Mouse (Mus musculus) hindbrain, embryonic 13.5 days (tissue): Measurements from ENCODE around the gene Nodal. TPM values are rescaled to one million over a fixed set of nuclear protein-coding genes. Genes with fewer than 3 reads are reported as not detected.
A peak's percentile ranks its signal among the peaks of the same experiment; 100 is the strongest.

ENCODE experiments used
- ATAC-seq: fragments of 200-750 bp; cut with Nextera tagmentation; 2 replicates; pipeline ENCODE4 v1.8.0; 2017; ENCODE audit warnings: moderate TSS enrichment; ENCODE audit not compliant: low FRiP score
- H3K27ac ChIP-seq: fragments of 300-500 bp; sonication (generic); 2 replicates; pipeline ENCODE4 v1.5.1; 2015; ENCODE audit warnings: inconsistent platforms, mild to moderate bottlenecking, moderate library complexity
- H3K27me3 ChIP-seq: fragments of 300-500 bp; sonication (generic); 2 replicates; pipeline ENCODE4 v1.6.1; 2015; ENCODE audit warnings: mild to moderate bottlenecking, inconsistent platforms
- H3K36me3 ChIP-seq: fragments of 300-500 bp; sonication (generic); 2 replicates; pipeline ENCODE4 v1.6.1; 2015; ENCODE audit warnings: mild to moderate bottlenecking, inconsistent platforms
- H3K4me1 ChIP-seq: fragments of 300-500 bp; sonication (generic); replicated peaks from 2 replicates; pipeline ENCODE4 v1.6.1; 2015; ENCODE audit warnings: inconsistent platforms
- H3K4me2 ChIP-seq: fragments of 300-500 bp; sonication (generic); 2 replicates; pipeline ENCODE4 v1.6.1; 2015; ENCODE audit warnings: inconsistent platforms, mild to moderate bottlenecking, moderate library complexity
- H3K4me3 ChIP-seq: fragments of 300-500 bp; sonication (generic); 2 replicates; pipeline ENCODE4 v1.5.1; 2015; ENCODE audit warnings: mild to moderate bottlenecking, inconsistent platforms
- H3K9ac ChIP-seq: fragments of 300-500 bp; sonication (generic); 2 replicates; pipeline ENCODE4 v1.6.1; 2015; ENCODE audit warnings: mild to moderate bottlenecking, inconsistent platforms
- H3K9me3 ChIP-seq: fragments of 300-500 bp; sonication (generic); 2 replicates; pipeline ENCODE4 v1.6.1; 2016; ENCODE audit warnings: inconsistent platforms
- WGBS: fragments of 180-500 bp; shearing (Covaris S2); methylation state at CpG from one replicate; pipeline ENCODE4 v1.1.7; 2015; 5-methylcytosine and 5-hydroxymethylcytosine counted together
- polyA plus RNA-seq: library from polyadenylated mRNA; unstranded; fragments of >200 nt; fragmentation: Nextera tagmentation; extraction: Ambion mirVana; gene quantifications from 2 replicates; pipeline ENCODE4 v1.2.1, GENCODE M21; 2015

Nodal gene
- polyA plus RNA-seq, 1 experiment from 2014 or later = not detected

DNA sequence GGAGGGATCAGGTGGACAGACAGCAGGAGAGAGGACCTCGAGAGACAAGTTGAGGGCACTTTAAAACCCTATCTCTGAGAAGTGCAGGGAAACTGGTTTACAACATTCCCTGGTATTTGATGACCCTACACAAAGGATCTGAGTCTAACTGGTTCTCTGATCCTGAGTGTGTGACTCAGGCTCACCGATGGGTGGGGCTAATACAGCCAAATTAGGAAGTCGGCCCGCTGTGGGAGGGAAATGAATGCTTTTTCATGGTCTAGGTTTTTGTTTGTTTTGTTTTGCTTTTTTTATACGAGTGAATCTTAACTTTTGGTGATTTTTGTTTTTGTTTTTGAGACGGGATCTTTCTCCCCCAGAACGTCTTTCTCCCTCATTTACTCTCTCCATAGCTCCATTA is 51.1 kb downstream of the Nodal start:
- Histone ChIP-seq H3K4me2 (no peak overlapping the region), H3K27me3 (no peaks in the 10 kb centered on the region), H3K4me1 (peaks cover 4% of the 10 kb centered on the region), H3K27ac (no peak overlapping the region), H3K9ac (no peak overlapping the region), H3K9me3 (no peaks in the 10 kb centered on the region), H3K4me3 (no peak overlapping the region), H3K36me3 (no peaks in the 10 kb centered on the region)
- 68% methylated on average over 7 of the region's 7 CpGs for WGBS
- no peak for ATAC-seq

DNA sequence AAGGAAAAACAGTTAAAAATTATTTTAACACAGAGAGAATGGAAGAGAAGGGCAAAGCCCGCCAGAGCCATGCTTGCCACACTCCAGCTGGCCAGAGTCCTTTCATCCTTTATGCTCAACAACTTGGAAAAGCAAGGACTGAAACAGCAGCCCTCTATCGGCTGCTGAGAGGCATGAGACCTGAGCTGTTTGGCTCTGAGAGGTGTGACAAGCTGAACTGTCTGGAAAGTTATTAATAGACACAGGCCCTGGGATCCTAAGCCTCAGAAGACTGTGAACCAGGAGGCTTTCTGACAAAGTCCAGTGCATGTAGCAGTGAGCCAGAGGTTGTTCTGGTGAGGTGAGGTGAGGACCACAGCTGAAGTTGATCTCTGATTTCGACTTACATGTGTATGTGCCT is 55.9 kb downstream of the Nodal start:
- peaks cover 40% of the 10 kb centered on the region for H3K4me1 ChIP-seq
- H3K4me3 ChIP-seq = no peak overlapping the region
- H3K9me3 ChIP-seq = no peaks in the 10 kb centered on the region
- WGBS = 70% methylated on average over 3 of the region's 3 CpGs
- no peaks in the 10 kb centered on the region for H3K36me3 ChIP-seq
- ATAC-seq = no peak
- peaks cover 2% of the 10 kb centered on the region; the same call in 1 of the 2 replicates for H3K27me3 ChIP-seq
- H3K27ac ChIP-seq = no peak overlapping the region
- no peak overlapping the region for H3K9ac ChIP-seq
- peak overlapping the region; percentile 97; the same call in 1 of the 2 replicates for H3K4me2 ChIP-seq

DNA sequence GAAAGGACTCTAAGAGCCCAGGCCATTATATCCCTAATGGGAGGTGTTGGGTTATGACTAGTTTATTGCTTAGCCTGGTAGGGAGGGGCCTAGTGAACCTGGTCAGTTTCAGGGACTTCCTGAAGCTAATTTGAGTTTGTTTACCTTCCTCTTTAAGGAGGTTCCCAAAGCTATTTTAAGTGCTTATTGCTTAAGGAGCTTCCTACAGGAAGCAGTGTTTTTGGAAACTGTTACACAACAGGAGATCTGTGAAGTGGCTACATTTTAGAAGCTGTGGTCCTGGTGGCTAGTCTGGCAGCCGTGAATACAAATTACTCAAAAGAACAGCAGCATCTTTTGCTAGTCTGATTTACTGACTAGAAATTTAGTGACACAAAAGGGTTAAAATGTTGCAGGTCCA is 56.6 kb downstream of the Nodal start:
- Histone ChIP-seq H3K27ac (peak overlapping the region; percentile 58; the same call in 1 of the 2 replicates), H3K4me1 (peaks cover 40% of the 10 kb centered on the region), H3K4me2 (peak overlapping the region; percentile 97), H3K9ac (peak overlapping the region; percentile 69; the same call in 1 of the 2 replicates), H3K4me3 (peak overlapping the region; percentile 86), H3K9me3 (no peaks in the 10 kb centered on the region), H3K36me3 (no peaks in the 10 kb centered on the region), H3K27me3 (peaks cover 2% of the 10 kb centered on the region; the same call in 1 of the 2 replicates)
- ATAC-seq = no peak
- 79% methylated on average over 1 of the region's 1 CpGs for WGBS

Other genes with a start within 250 kb of the Nodal start
- gene Tbata, start 246.0 kb upstream of the Nodal start, polyA plus RNA-seq = 0.19 TPM in 1 of 2 replicates, not detected in the other
- gene Adamts14, start 144.5 kb upstream of the Nodal start, polyA plus RNA-seq = 0.14 and 0.31 TPM in 2 replicates
- gene Prf1, start 120.1 kb upstream of the Nodal start, polyA plus RNA-seq = 0.06 TPM in 1 of 2 replicates, not detected in the other
- 29.4 and 30.8 TPM in 2 replicates for gene Pald1, start 34.4 kb upstream of the Nodal start, polyA plus RNA-seq
- 66.3 and 66.4 TPM in 2 replicates for gene Eif4ebp2, start 34.7 kb downstream of the Nodal start, polyA plus RNA-seq
- gene Lrrc20, start 57.8 kb downstream of the Nodal start, polyA plus RNA-seq = 15.3 and 16.1 TPM in 2 replicates
- 0.40 and 0.42 TPM in 2 replicates for gene Npffr1, start 177.5 kb downstream of the Nodal start, polyA plus RNA-seq
- gene Ppa1, start 230.6 kb downstream of the Nodal start, polyA plus RNA-seq = 206 and 209 TPM in 2 replicates